Mouse (Mus musculus) mouse embryonic stem cell (cell line): ENCODE data around the gene Emid1.

ENCODE experiments used
- in situ Hi-C, 2 experiments: fragments of 300-500 bp; cut with MboI; formaldehyde crosslinking; loops; 1 replicate in 1 of 2; 3 replicates in 1 of 2; pipeline ENCODE4 v1.14.3; 2019 to 2020; ENCODE audit warnings: low sequenced_read_pairs in 2 of 2, low pct_unique_long_range_greater_than_20kb in 1 of 2, mixed read lengths in 1 of 2; ENCODE audit not compliant: unreplicated experiment in 1 of 2

Gene Emid1

GRCm38 (mm10) chr11:5130111-5130665 lies 21.9 kb downstream of the Emid1 start:
- in situ Hi-C loops = no loop called here

- in situ Hi-C loops = no loop called here
These were observed 23.0 kb downstream of the Emid1 start for GRCm38 (mm10) chr11:5129035-5129480.

- in situ Hi-C loops = no loop called here
These were observed 26.3 kb downstream of the Emid1 start for GRCm38 (mm10) chr11:5125713-5126112.

GRCm38 (mm10) chr11:5114931-5115581 lies 37.0 kb downstream of the Emid1 start:
- in situ Hi-C loops = loop anchor here (5.0 kb wide), 2 partner anchors 37 to 42 kb away; partner anchors contain the start of gene Emid1 (in 1 of the 2)

GRCm38 (mm10) chr11:5113645-5114044 lies 38.4 kb downstream of the Emid1 start:
- in situ Hi-C loops = no loop called here

GRCm38 (mm10) chr11:5109441-5109840 lies 42.6 kb downstream of the Emid1 start:
- in situ Hi-C loops = no loop called here

GRCm38 (mm10) chr11:5103986-5104509 lies 48.0 kb downstream of the Emid1 start:
- in situ Hi-C loops = no loop called here

- in situ Hi-C loops = no loop called here
These were observed 49.7 kb downstream of the Emid1 start for GRCm38 (mm10) chr11:5102384-5102783.

GRCm38 (mm10) chr11:5101641-5102040 lies 50.4 kb downstream of the Emid1 start:
- in situ Hi-C loops = no loop called here

- in situ Hi-C loops = no loop called here
These were observed 51.3 kb downstream of the Emid1 start for GRCm38 (mm10) chr11:5100801-5101200.

- in situ Hi-C loops = no loop called here
These were observed 51.8 kb downstream of the Emid1 start for GRCm38 (mm10) chr11:5100283-5100682.

- in situ Hi-C loops = no loop called here
These were observed 52.4 kb downstream of the Emid1 start for GRCm38 (mm10) chr11:5099576-5100183.

- in situ Hi-C loops = no loop called here
These were observed 53.1 kb downstream of the Emid1 start, which contains the start of the genes Rhbdd3 and Ewsr1 for GRCm38 (mm10) chr11:5098736-5099542. TSS of gene Rhbdd3 (plus strand) at chr11:5098926. TSS of gene Ewsr1 (minus strand) at chr11:5099266.

GRCm38 (mm10) chr11:5098035-5098735 lies 53.9 kb downstream of the Emid1 start:
- in situ Hi-C loops = no loop called here

GRCm38 (mm10) chr11:5096480-5097020 lies 55.5 kb downstream of the Emid1 start:
- in situ Hi-C loops = no loop called here

GRCm38 (mm10) chr11:5095877-5096276 lies 56.2 kb downstream of the Emid1 start:
- in situ Hi-C loops = no loop called here

- in situ Hi-C loops = no loop called here
These were observed 60.4 kb downstream of the Emid1 start for GRCm38 (mm10) chr11:5091706-5092105.

- in situ Hi-C loops = no loop called here
These were observed 62.9 kb downstream of the Emid1 start for GRCm38 (mm10) chr11:5089147-5089546.
